Mouse (Mus musculus): ENCODE results near the gene Adprhl1. TPM values are rescaled to one million over a fixed set of nuclear protein-coding genes. Genes with fewer than 3 reads are reported as not detected.
A peak's percentile ranks its signal among the peaks of the same experiment; 100 is the strongest.

Gene Adprhl1
- total RNA-seq, 2 experiments from 2014 or later: 70.9 to 79.8 TPM

GRCm38 (mm10) chr8:13197493-13197892 lies 56.5 kb downstream of the Adprhl1 start:
- DNase-seq: no peak

- no peak for DNase-seq
Observed at GRCm38 (mm10) chr8:13194818-13195217, 59.1 kb downstream of the Adprhl1 start.

- DNase-seq: no peak
Observed at GRCm38 (mm10) chr8:13190235-13190634, 63.7 kb downstream of the Adprhl1 start.

GRCm38 (mm10) chr8:13188857-13189256 lies 65.1 kb downstream of the Adprhl1 start:
- no peak for DNase-seq

GRCm38 (mm10) chr8:13188052-13188555 lies 65.9 kb downstream of the Adprhl1 start:
- DNase-seq: no peak

GRCm38 (mm10) chr8:13187638-13188037 lies 66.3 kb downstream of the Adprhl1 start:
- no peak for DNase-seq

GRCm38 (mm10) chr8:13187229-13187628 lies 66.7 kb downstream of the Adprhl1 start:
- peak; percentile 29 for DNase-seq

GRCm38 (mm10) chr8:13186819-13187218 lies 67.1 kb downstream of the Adprhl1 start:
- DNase-seq: no peak

GRCm38 (mm10) chr8:13181691-13181976 lies 72.3 kb downstream of the Adprhl1 start:
- DNase-seq: no peak

- no peak for DNase-seq
Observed at GRCm38 (mm10) chr8:13180911-13181690, 72.9 kb downstream of the Adprhl1 start.

GRCm38 (mm10) chr8:13180408-13180807 lies 73.6 kb downstream of the Adprhl1 start:
- no peak for DNase-seq

- DNase-seq: no peak
Observed at GRCm38 (mm10) chr8:13179948-13180347, 74.0 kb downstream of the Adprhl1 start.

- no peak for DNase-seq
Observed at GRCm38 (mm10) chr8:13179482-13179881, 74.5 kb downstream of the Adprhl1 start.

- DNase-seq: no peak
Observed at GRCm38 (mm10) chr8:13178137-13178536, 75.8 kb downstream of the Adprhl1 start.

- no peak for DNase-seq
Observed at GRCm38 (mm10) chr8:13177173-13177852, 76.6 kb downstream of the Adprhl1 start.

GRCm38 (mm10) chr8:13175650-13176049 lies 78.3 kb downstream of the Adprhl1 start:
- DNase-seq: no peak

GRCm38 (mm10) chr8:13174811-13175210 lies 79.2 kb downstream of the Adprhl1 start:
- DNase-seq: no peak

GRCm38 (mm10) chr8:13174305-13174704 lies 79.7 kb downstream of the Adprhl1 start:
- DNase-seq: no peak

Small RNAs within 50 kb of the gene (microRNA-seq; reads per million reads assigned to microRNA genes)
- 3.2 to 3.5 reads per million in 2 experiments for gene Mir1968

Other genes with a start within 250 kb of the Adprhl1 start
- gene F7, start 228.1 kb downstream of the Adprhl1 start, total RNA-seq (2021): not detected
- under 1 TPM in 1 of 2 experiments, not detected in 1; 0.56 TPM for gene F10, start 216.9 kb downstream of the Adprhl1 start, total RNA-seq (2021)
- under 1 TPM in 1 of 2 experiments, not detected in 1; 0.32 TPM for gene Proz, start 193.2 kb downstream of the Adprhl1 start, total RNA-seq (2021)
- gene Pcid2, start 148.7 kb downstream of the Adprhl1 start, total RNA-seq (2021): 10 to 100 TPM; 10.7 to 11.1 TPM
- gene Cul4a, start 148.5 kb downstream of the Adprhl1 start, total RNA-seq (2021): 10 to 100 TPM; 92.3 to 92.4 TPM
- 100 to 1,000 TPM; 234 to 237 TPM for gene Lamp1, start 95.0 kb downstream of the Adprhl1 start, total RNA-seq (2021)
- gene Grtp1, start 53.5 kb downstream of the Adprhl1 start, total RNA-seq (2021): 10 to 100 TPM in 1 of 2 experiments, 1 to 10 TPM in 1; 9.8 to 14.0 TPM
- gene Dcun1d2, start 34.0 kb upstream of the Adprhl1 start, total RNA-seq (2021): 10 to 100 TPM; 38.5 to 41.6 TPM
- gene Tmco3, start 34.0 kb upstream of the Adprhl1 start, total RNA-seq (2021): 10 to 100 TPM; 13.9 to 20.1 TPM
- 10 to 100 TPM; 45.1 to 48.4 TPM for gene Tfdp1, start 84.6 kb upstream of the Adprhl1 start, total RNA-seq (2021)
- not detected for gene Atp4b, start 142.7 kb upstream of the Adprhl1 start, total RNA-seq (2021)
- gene Grk1, start 150.9 kb upstream of the Adprhl1 start, total RNA-seq (2021): under 1 TPM; 0.02 TPM
- 1 to 10 TPM; 3.9 to 7.5 TPM for gene Tmem255b, start 181.0 kb upstream of the Adprhl1 start, total RNA-seq (2021)
- gene Gas6, start 240.3 kb upstream of the Adprhl1 start, total RNA-seq (2021): 10 to 100 TPM; 79.3 to 82.1 TPM